Mouse (Mus musculus) adipose tissue, adult 10 weeks (tissue): Measurements from ENCODE around the gene Slc25a47. TPM values are rescaled to one million over a fixed set of nuclear protein-coding genes. Genes with fewer than 3 reads are reported as not detected.

Source experiments
- polyA plus RNA-seq: library from polyadenylated mRNA; stranded (reverse); fragments of 350-450 nt; fragmentation: Illumina TruSeq; extraction: RNeasy Lipid Tissue Mini Kit (QIAGEN cat#74804); gene quantifications from one replicate; pipeline ENCODE4 v1.2.3, GENCODE M21; 2014; ENCODE audit warnings: low read depth, low replicate concordance

Slc25a47 gene
- 37.2 TPM for polyA plus RNA-seq

DNA sequence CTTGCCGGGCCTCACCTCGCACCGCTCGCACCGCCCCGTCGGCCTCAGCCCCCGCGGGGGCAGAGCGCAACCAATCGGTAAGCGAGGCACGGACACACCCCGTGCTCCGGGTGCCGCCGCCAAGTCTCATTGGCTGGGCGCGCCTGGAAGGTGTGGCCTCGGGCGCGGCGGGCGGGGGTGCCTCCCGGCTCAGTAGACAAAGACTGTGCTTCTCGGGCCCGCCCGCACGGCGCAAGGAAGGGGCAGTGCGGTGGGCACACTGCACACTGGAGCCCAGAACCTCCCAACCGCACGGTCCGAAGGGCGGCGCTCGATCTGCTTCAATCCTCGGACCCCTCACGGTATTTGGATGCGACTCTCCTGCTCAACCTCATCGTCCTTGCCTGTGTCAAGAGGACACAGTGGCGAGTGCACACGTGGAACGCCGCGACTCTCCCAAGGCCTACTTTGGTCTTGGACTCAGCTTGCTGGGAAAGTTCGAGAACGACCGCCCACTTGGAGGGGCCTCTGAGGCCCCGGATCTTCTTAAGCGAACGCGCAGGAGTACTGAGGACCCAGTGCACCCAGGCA lies at the start of gene Slc25a47, which contains the start of gene Slc25a29:
Gene Slc25a47 (plus strand): TSS at position 207 of the 570 bp plus-strand sequence.
Gene Slc25a29 (minus strand): TSS at position 44 of the 570 bp plus-strand sequence.

GRCm38 (mm10) chr12:108792546-108793452 lies 43.0 kb upstream of the Slc25a47 start, which contains the start of gene Yy1:
TSS of gene Yy1 (plus strand) at chr12:108792973.

DNA sequence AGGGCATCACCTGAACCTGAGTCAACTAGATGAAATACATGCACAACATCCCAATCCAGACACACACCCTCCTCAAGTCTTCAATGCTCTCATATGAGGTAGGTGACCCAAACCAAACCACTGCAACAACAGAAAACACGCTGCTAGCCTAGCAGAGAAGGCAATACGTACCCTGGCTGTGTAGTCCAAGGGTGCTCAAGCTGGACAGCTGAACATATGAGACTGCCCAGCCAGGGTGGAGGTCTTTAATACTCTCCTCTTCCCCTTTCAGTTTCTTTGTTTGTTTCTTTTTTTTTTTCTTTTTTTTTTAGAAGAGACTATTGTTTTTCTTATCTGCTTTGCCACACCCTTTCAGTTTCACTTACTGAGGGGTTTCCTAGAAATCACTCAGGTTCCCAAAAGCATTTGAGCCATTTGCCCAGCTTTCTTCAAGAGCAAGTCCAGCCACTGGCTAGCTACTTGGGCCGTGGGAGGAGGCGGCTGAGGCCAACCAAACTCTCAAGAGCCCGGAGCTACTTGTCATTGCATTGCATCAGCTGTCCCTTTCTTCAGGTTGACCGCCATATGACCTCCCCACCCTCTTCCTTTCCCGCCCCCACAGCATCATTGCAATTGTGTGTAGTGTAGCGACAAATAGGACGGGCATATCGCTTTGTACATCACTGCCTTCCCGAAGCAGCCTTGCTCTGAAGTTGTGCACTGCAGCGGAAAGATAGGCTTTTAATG lies 57.3 kb downstream of the Slc25a47 start, which contains the start of gene Wdr25:
Gene Wdr25 (plus strand): TSS at position 643 of the 726 bp plus-strand sequence.

GRCm38 (mm10) chr12:108893715-108894431 lies 58.0 kb downstream of the Slc25a47 start, which contains the start of gene Wars:
TSS of gene Wars (minus strand) at chr12:108894174.

Other genes with a start within 250 kb of the Slc25a47 start
- 11.0 TPM for gene Degs2, start 133.7 kb upstream of the Slc25a47 start, polyA plus RNA-seq
- gene Yy1, start 43.1 kb upstream of the Slc25a47 start, polyA plus RNA-seq: 36.1 TPM
- 29.4 TPM for gene Slc25a29, start 163 bp upstream of the Slc25a47 start, polyA plus RNA-seq
- gene Wdr25, start 57.6 kb downstream of the Slc25a47 start, polyA plus RNA-seq: 23.3 TPM
- 354 TPM for gene Wars, start 58.1 kb downstream of the Slc25a47 start, polyA plus RNA-seq
- gene Begain, start 232.2 kb downstream of the Slc25a47 start, polyA plus RNA-seq: 1.1 TPM